Mouse (Mus musculus) embryo, embryonic 10.5 days (tissue): ENCODE results near the gene Chd5.

ENCODE experiments used
- DNase-seq: peaks from one replicate; pipeline ENCODE4 v3.0.0-alpha.2; 2015; ENCODE audit warnings: low spot score

Gene Chd5

GRCm38 (mm10) chr4:152355672-152356071, 17.2 kb downstream of the Chd5 start:
- no peak for DNase-seq

- DNase-seq: no peak
These were observed 21.2 kb downstream of the Chd5 start for GRCm38 (mm10) chr4:152359700-152360099.

GRCm38 (mm10) chr4:152360855-152361254, 22.4 kb downstream of the Chd5 start:
- DNase-seq: peak; percentile 87

GRCm38 (mm10) chr4:152362180-152362579, 23.7 kb downstream of the Chd5 start:
- DNase-seq: no peak

GRCm38 (mm10) chr4:152365228-152365627, 26.8 kb downstream of the Chd5 start:
- no peak for DNase-seq

- no peak for DNase-seq
These were observed 44.2 kb downstream of the Chd5 start for GRCm38 (mm10) chr4:152382528-152383252.

- peak; percentile 10 for DNase-seq
These were observed 47.2 kb downstream of the Chd5 start for GRCm38 (mm10) chr4:152385644-152386043.

- no peak for DNase-seq
These were observed 53.7 kb downstream of the Chd5 start for GRCm38 (mm10) chr4:152392192-152392591.

GRCm38 (mm10) chr4:152392627-152393026, 54.2 kb downstream of the Chd5 start:
- no peak for DNase-seq

- DNase-seq: no peak
These were observed 60.5 kb downstream of the Chd5 start for GRCm38 (mm10) chr4:152398926-152399325.

GRCm38 (mm10) chr4:152405143-152405542, 66.7 kb downstream of the Chd5 start:
- no peak for DNase-seq

- DNase-seq: no peak
These were observed 67.3 kb downstream of the Chd5 start for GRCm38 (mm10) chr4:152405671-152406201.

- DNase-seq: no peak
These were observed 68.1 kb downstream of the Chd5 start for GRCm38 (mm10) chr4:152406531-152406930.

- no peak for DNase-seq
These were observed 72.5 kb downstream of the Chd5 start for GRCm38 (mm10) chr4:152410961-152411360.

- DNase-seq: no peak
These were observed 74.2 kb downstream of the Chd5 start for GRCm38 (mm10) chr4:152412524-152413080.

GRCm38 (mm10) chr4:152418229-152419060, 80.0 kb downstream of the Chd5 start:
- DNase-seq: no peak

GRCm38 (mm10) chr4:152423576-152423975, 85.1 kb downstream of the Chd5 start:
- no peak for DNase-seq

GRCm38 (mm10) chr4:152424341-152424740, 85.9 kb downstream of the Chd5 start:
- DNase-seq: peak; percentile 76

- peak; percentile 44 for DNase-seq
These were observed 86.5 kb downstream of the Chd5 start for GRCm38 (mm10) chr4:152424922-152425321.

GRCm38 (mm10) chr4:152428259-152428658, 89.8 kb downstream of the Chd5 start:
- no peak for DNase-seq

- peak; percentile 54 for DNase-seq
These were observed 93.9 kb downstream of the Chd5 start for GRCm38 (mm10) chr4:152432308-152432707.

GRCm38 (mm10) chr4:152434836-152435235, 96.4 kb downstream of the Chd5 start:
- DNase-seq: peak; percentile 94

- peak; percentile 88 for DNase-seq
These were observed 96.8 kb downstream of the Chd5 start for GRCm38 (mm10) chr4:152435255-152435654.
